Mouse (Mus musculus) MEL (cell line): Measurements from ENCODE around the gene Cxcr5. TPM values are rescaled to one million over a fixed set of nuclear protein-coding genes. Genes with fewer than 3 reads are reported as not detected.
A peak's percentile ranks its signal among the peaks of the same experiment; 100 is the strongest.

Experiments used
- DNase-seq: peaks from one replicate; pipeline ENCODE4 v3.0.0; 2011; ENCODE audit warnings: low read depth, low spot score
- H3K27ac ChIP-seq: 2 replicates; pipeline ENCODE4 v1.5.1; 2012; ENCODE audit warnings: low read depth, mild to moderate bottlenecking, control low read depth, low read length, moderate library complexity; ENCODE audit not compliant: control insufficient read depth
- H3K27me3 ChIP-seq, 2 experiments: fragments of 150-350 bp in 1 of 2; sonication (generic) in 1 of 2; 2 replicates each; pipeline ENCODE4 v1.6.1; 2012; ENCODE audit warnings: low read length in 2 of 2, mild to moderate bottlenecking in 2 of 2, improper control_type of control experiment in 1 of 2, moderate library complexity in 1 of 2; ENCODE audit not compliant: insufficient read depth in 2 of 2, control insufficient read depth in 1 of 2
- H3K36me3 ChIP-seq, 2 experiments: 2 replicates each; pipeline ENCODE4 v1.6.1; 2012 to 2014; ENCODE audit warnings: low read length in 2 of 2, improper control_type of control experiment in 1 of 2, inconsistent platforms in 1 of 2, mild to moderate bottlenecking in 1 of 2; ENCODE audit not compliant: insufficient read depth in 2 of 2, control insufficient read depth in 1 of 2
- H3K4me1 ChIP-seq, 2 experiments: fragments of 150-350 bp in 1 of 2; sonication (generic) in 1 of 2; 2 replicates each; pipeline ENCODE4 v1.6.1; 2012; ENCODE audit warnings: low read length in 2 of 2, improper control_type of control experiment in 1 of 2, mild to moderate bottlenecking in 1 of 2; ENCODE audit not compliant: insufficient read depth in 2 of 2, control insufficient read depth in 1 of 2
- H3K4me3 ChIP-seq, 2 experiments: fragments of 150-350 bp in 1 of 2; sonication (generic) in 1 of 2; 2 replicates each; pipeline ENCODE4 v1.5.1; 2012; ENCODE audit warnings: low read depth in 2 of 2, low read length in 2 of 2, mild to moderate bottlenecking in 2 of 2, moderate library complexity in 2 of 2, control low read depth in 1 of 2, improper control_type of control experiment in 1 of 2; ENCODE audit not compliant: control insufficient read depth in 1 of 2, insufficient read depth in 1 of 2
- H3K79me2 ChIP-seq: 2 replicates; pipeline ENCODE4 v1.6.1; 2012; ENCODE audit warnings: mild to moderate bottlenecking, low read length, moderate library complexity; ENCODE audit not compliant: control insufficient read depth, poor library complexity, insufficient read depth
- H3K9ac ChIP-seq: 2 replicates; pipeline ENCODE4 v1.6.1; 2012; ENCODE audit warnings: low read depth, mild to moderate bottlenecking, control low read depth, low read length, moderate library complexity; ENCODE audit not compliant: control insufficient read depth, poor library complexity, severe bottlenecking
- H3K9me3 ChIP-seq: fragments of 150-350 bp; sonication (generic); replicated peaks from 2 replicates; pipeline ENCODE4 v1.6.1; 2012; ENCODE audit warnings: mild to moderate bottlenecking, low read length, improper control_type of control experiment, moderate library complexity; ENCODE audit not compliant: insufficient read depth
- CHD1 ChIP-seq: IDR thresholded peaks from 2 replicates; pipeline ENCODE4 v1.6.1; 2012; ENCODE audit warnings: low read depth, mild to moderate bottlenecking, inconsistent platforms, low read length, improper control_type of control experiment
- CHD2 ChIP-seq: IDR thresholded peaks from 2 replicates; pipeline ENCODE4 v1.6.1; 2011; ENCODE audit warnings: low read length, improper control_type of control experiment
- ELF1 ChIP-seq: IDR thresholded peaks from 2 replicates; pipeline ENCODE4 v1.6.1; 2014; ENCODE audit warnings: low read depth, mild to moderate bottlenecking, inconsistent platforms, low read length, improper control_type of control experiment, moderate library complexity
- ETS1 ChIP-seq: IDR thresholded peaks from 2 replicates; pipeline ENCODE4 v1.6.1; 2012; ENCODE audit warnings: low read depth, mild to moderate bottlenecking, inconsistent platforms, low read length, improper control_type of control experiment, moderate library complexity
- GABPA ChIP-seq: IDR thresholded peaks from 2 replicates; pipeline ENCODE4 v1.6.1; 2012; ENCODE audit warnings: low read depth, mild to moderate bottlenecking, inconsistent platforms, low read length, improper control_type of control experiment, moderate library complexity
- GATA1 ChIP-seq: IDR thresholded peaks from 2 replicates; pipeline ENCODE4 v1.6.1; 2011; ENCODE audit warnings: low read depth, low read length, improper control_type of control experiment
- HCFC1 ChIP-seq: IDR thresholded peaks from 2 replicates; pipeline ENCODE4 v1.6.1; 2012; ENCODE audit warnings: low read depth, mild to moderate bottlenecking, inconsistent platforms, low read length, improper control_type of control experiment, moderate library complexity
- JUND ChIP-seq: IDR thresholded peaks from 2 replicates; pipeline ENCODE4 v1.6.1; 2011; ENCODE audit warnings: low read depth, mild to moderate bottlenecking, improper control_type of control experiment, low read length
- MAFK ChIP-seq: IDR thresholded peaks from 2 replicates; pipeline ENCODE4 v1.6.1; 2011; ENCODE audit warnings: low read depth, mild to moderate bottlenecking, low read length, improper control_type of control experiment, borderline replicate concordance
- MAX ChIP-seq: IDR thresholded peaks from 2 replicates; pipeline ENCODE4 v1.6.1; 2011; ENCODE audit warnings: low read length, improper control_type of control experiment
- MAZ ChIP-seq: IDR thresholded peaks from 2 replicates; pipeline ENCODE4 v1.6.1; 2012; ENCODE audit warnings: low read depth, mild to moderate bottlenecking, inconsistent platforms, low read length, improper control_type of control experiment
- MXI1 ChIP-seq: IDR thresholded peaks from 2 replicates; pipeline ENCODE4 v1.6.1; 2011; ENCODE audit warnings: mild to moderate bottlenecking, low read depth, low read length, improper control_type of control experiment
- MYC ChIP-seq: IDR thresholded peaks from 2 replicates; pipeline ENCODE4 v1.6.1; 2011; ENCODE audit warnings: low read depth, mild to moderate bottlenecking, low read length, improper control_type of control experiment, moderate library complexity
- NELFE ChIP-seq: IDR thresholded peaks from 2 replicates; pipeline ENCODE4 v1.6.1; 2011; ENCODE audit warnings: low read depth, low read length, improper control_type of control experiment
- NRF1 ChIP-seq: IDR thresholded peaks from 2 replicates; pipeline ENCODE4 v1.6.1; 2014; ENCODE audit warnings: low read depth, mild to moderate bottlenecking, inconsistent platforms, low read length, improper control_type of control experiment, moderate library complexity; ENCODE audit not compliant: poor library complexity, insufficient read depth, severe bottlenecking
- POLR2A ChIP-seq, 2 experiments: IDR thresholded peaks; 2 replicates each; pipeline ENCODE4 v1.6.1; 2011 to 2012; ENCODE audit warnings: low read length in 2 of 2, mild to moderate bottlenecking in 2 of 2, control low read depth in 1 of 2, improper control_type of control experiment in 1 of 2, low read depth in 1 of 2, moderate library complexity in 1 of 2; ENCODE audit not compliant: control insufficient read depth in 1 of 2, insufficient read depth in 1 of 2, poor library complexity in 1 of 2
- POLR2AphosphoS2 ChIP-seq: IDR thresholded peaks from 2 replicates; pipeline ENCODE4 v1.6.1; 2011; ENCODE audit warnings: low read length, improper control_type of control experiment
- POLR2AphosphoS5 ChIP-seq: IDR thresholded peaks from 2 replicates; pipeline ENCODE4 v1.6.1; 2012; ENCODE audit warnings: low read depth, borderline replicate concordance, mild to moderate bottlenecking, inconsistent platforms, low read length, moderate library complexity, mixed read lengths
- RAD21 ChIP-seq: IDR thresholded peaks from 2 replicates; pipeline ENCODE4 v1.6.1; 2011; ENCODE audit warnings: mild to moderate bottlenecking, low read depth, low read length, improper control_type of control experiment
- RCOR1 ChIP-seq: IDR thresholded peaks from 2 replicates; pipeline ENCODE4 v1.6.1; 2012; ENCODE audit warnings: low read depth, mild to moderate bottlenecking, inconsistent platforms, low read length, improper control_type of control experiment
- SIN3A ChIP-seq: IDR thresholded peaks from 2 replicates; pipeline ENCODE4 v1.6.1; 2012; ENCODE audit warnings: low read length, improper control_type of control experiment, inconsistent platforms
- SMC3 ChIP-seq: IDR thresholded peaks from 2 replicates; pipeline ENCODE4 v1.6.1; 2011; ENCODE audit warnings: low read depth, low read length, improper control_type of control experiment
- TAL1 ChIP-seq: IDR thresholded peaks from 2 replicates; pipeline ENCODE4 v1.6.1; 2012; ENCODE audit warnings: mild to moderate bottlenecking, inconsistent platforms, low read length, moderate library complexity, mixed read lengths
- TBP ChIP-seq: IDR thresholded peaks from 2 replicates; pipeline ENCODE4 v1.8.0; 2011; ENCODE audit warnings: low read depth, low read length, improper control_type of control experiment
- TCF12 ChIP-seq: IDR thresholded peaks from 2 replicates; pipeline ENCODE4 v1.6.1; 2014; ENCODE audit warnings: low read depth, mild to moderate bottlenecking, inconsistent platforms, low read length, improper control_type of control experiment, moderate library complexity
- UBTF ChIP-seq: IDR thresholded peaks from 2 replicates; pipeline ENCODE4 v1.6.1; 2012; ENCODE audit warnings: low read depth, mild to moderate bottlenecking, inconsistent platforms, low read length, improper control_type of control experiment, moderate library complexity, borderline replicate concordance; ENCODE audit not compliant: insufficient read depth
- USF2 ChIP-seq, 2 experiments: IDR thresholded peaks; 2 replicates each; pipeline ENCODE4 v1.6.1; 2011 to 2012; ENCODE audit warnings: improper control_type of control experiment in 2 of 2, low read length in 2 of 2, borderline replicate concordance in 1 of 2, inconsistent platforms in 1 of 2, low read depth in 1 of 2, mild to moderate bottlenecking in 1 of 2; ENCODE audit not compliant: insufficient read depth in 1 of 2
- ZC3H11A ChIP-seq: IDR thresholded peaks from 2 replicates; pipeline ENCODE4 v1.6.1; 2012; ENCODE audit warnings: low read depth, mild to moderate bottlenecking, inconsistent platforms, low read length, improper control_type of control experiment
- ZKSCAN1 ChIP-seq: IDR thresholded peaks from 2 replicates; pipeline ENCODE4 v1.6.1; 2012; ENCODE audit warnings: low read depth, mild to moderate bottlenecking, inconsistent platforms, low read length, improper control_type of control experiment, moderate library complexity
- ZMIZ1 ChIP-seq: IDR thresholded peaks from 2 replicates; pipeline ENCODE4 v1.6.1; 2012; ENCODE audit warnings: low read depth, mild to moderate bottlenecking, inconsistent platforms, low read length, improper control_type of control experiment, moderate library complexity
- polyA plus RNA-seq, 2 experiments: library from polyadenylated mRNA; stranded (reverse) in 1 of 2; unstranded in 1 of 2; fragments of >175 nt in 1 of 2; fragments of >200 nt in 1 of 2; gene quantifications; 2 replicates each; pipeline versions ENCODE4 v1.2.1 to v1.2.4; 2012; ENCODE audit warnings: low replicate concordance in 2 of 2, low read depth in 1 of 2; ENCODE audit not compliant: insufficient read length in 2 of 2, insufficient read depth in 1 of 2, missing spikeins in 1 of 2
- total RNA-seq: library from RNA; depleted of rRNA; stranded (reverse); fragments of 300-350 nt; gene quantifications from 2 replicates; pipeline ENCODE4 v1.2.3, GENCODE M21; 2012

The Cxcr5 gene
- total and polyA plus RNA-seq, 3 experiments = 0.18 TPM; not detected in 2

DNA sequence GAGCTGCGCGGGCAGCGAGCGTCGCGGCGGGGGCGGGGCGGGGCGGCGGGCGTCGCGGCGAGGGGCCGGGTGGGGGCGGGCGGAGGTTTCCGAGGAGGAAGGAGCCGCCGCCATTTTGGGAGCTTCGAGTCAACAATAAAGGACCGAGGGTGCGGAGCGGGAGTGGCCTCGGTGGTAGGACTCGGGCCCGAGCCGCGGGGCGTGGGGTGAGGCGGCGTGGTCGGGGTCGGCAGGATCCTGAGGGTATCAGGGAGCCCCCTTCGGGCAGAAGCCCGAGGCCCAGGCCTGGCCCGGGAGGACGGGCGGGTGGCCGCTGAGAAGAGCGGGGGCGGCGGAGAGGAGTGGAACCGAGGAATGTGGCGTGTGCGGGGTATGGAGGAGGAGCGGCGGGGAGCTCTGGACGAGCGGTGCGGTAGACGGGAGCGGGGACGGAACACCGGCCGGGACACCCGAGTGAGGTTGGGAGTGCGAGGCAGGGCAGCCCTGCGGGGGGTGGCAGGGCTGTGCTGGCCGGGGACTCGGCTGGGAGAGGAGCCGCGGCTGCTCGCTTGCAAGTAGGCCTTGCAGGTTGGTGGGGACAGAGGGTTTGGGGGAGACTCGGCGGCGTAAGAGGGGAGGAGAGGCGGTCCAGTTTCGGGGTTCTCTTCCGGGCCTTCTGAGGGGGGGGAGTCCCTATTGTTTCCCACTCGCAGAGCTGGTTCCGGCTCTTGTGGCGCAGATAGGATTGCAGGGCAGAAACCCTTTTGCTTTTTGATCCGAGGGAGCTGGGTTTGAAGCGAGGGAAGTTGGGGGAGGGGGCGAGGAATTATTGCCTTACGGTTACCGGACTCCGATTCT, 43.3 kb upstream of the Cxcr5 start, which contains the start of gene Ddx6:
TSS of gene Ddx6 (plus strand) at position 114 of the 837 bp plus-strand sequence.
- Histone ChIP-seq H3K27me3 (no peaks in the 10 kb centered on the region), H3K79me2 (peaks cover 59% of the 10 kb centered on the region), H3K9ac (peak within 1 kb of the TSS; percentile 100), H3K36me3 (peaks cover 23 to 35% of the 10 kb centered on the region in 2 experiments), H3K4me3 (peak within 1 kb of the TSS; percentile 98 to 100), H3K27ac (peak within 1 kb of the TSS; percentile 90), H3K9me3 (no peaks in the 10 kb centered on the region)
- peak; percentile 76 for DNase-seq
- TF ChIP-seq MXI1 = peak; percentile 9; the same call in 1 of the 2 replicates
- TF ChIP-seq MAZ = peak; percentile 10
- no peak for TF ChIP-seq CHD2
- no peak for TF ChIP-seq GABPA
- TF ChIP-seq GATA1 = no peak
- TF ChIP-seq POLR2A (IDR thresholded peaks at IDR 0.05; ENCODE audit: control insufficient read depth in 1 of 2, insufficient read depth in 1 of 2, low read depth in 1 of 2, low read length in 2 of 2, poor library complexity in 1 of 2) = no peak; a peak in 3 of 4 replicates
- TF ChIP-seq RCOR1 = no peak
- no peak for TF ChIP-seq ZKSCAN1
- peak; percentile 49 for TF ChIP-seq NELFE
- no peak for TF ChIP-seq USF2 (IDR thresholded peaks at IDR 0.05; ENCODE audit: borderline replicate concordance in 1 of 2, insufficient read depth in 1 of 2, low read depth in 1 of 2, low read length in 2 of 2)
- TF ChIP-seq ELF1 = no peak
- TF ChIP-seq MYC = no peak; the same call in 1 of the 2 replicates
- TF ChIP-seq POLR2AphosphoS2 = peak; percentile 63
- TF ChIP-seq RAD21 = no peak
- TF ChIP-seq ETS1 = no peak
- TF ChIP-seq JUND = no peak
- no peak for TF ChIP-seq MAFK
- no peak for TF ChIP-seq NRF1
- TF ChIP-seq TAL1 = no peak
- 0 out of 2 replicates have a peak, but pooled peaks have one; percentile 3 for TF ChIP-seq HCFC1
- peak; percentile 35 for TF ChIP-seq SIN3A
- TF ChIP-seq ZMIZ1 = 0 out of 2 replicates have a peak, but pooled peaks have one; percentile 11
- no peak for TF ChIP-seq MAX
- peak; percentile 70 for TF ChIP-seq CHD1
- TF ChIP-seq ZC3H11A = no peak
- no peak for TF ChIP-seq SMC3
- no peak for TF ChIP-seq UBTF
- TF ChIP-seq TCF12 = no peak
- TF ChIP-seq TBP = peak; percentile 50
- 0 out of 2 replicates have a peak, but pooled peaks have one; percentile 55 for TF ChIP-seq POLR2AphosphoS5
- TF ChIP-seq, all 39 proteins: peak for 10
- H3K4me1 ChIP-seq = peaks cover 8 to 17% of the 10 kb centered on the region in 2 experiments; a peak in 3 of 4 replicates
